Mouse (Mus musculus): ENCODE measurements around the gene S1pr5. TPM values are rescaled to one million over a fixed set of nuclear protein-coding genes. Genes with fewer than 3 reads are reported as not detected.
A peak's percentile ranks its signal among the peaks of the same experiment; 100 is the strongest.

The S1pr5 gene
- total and polyA plus RNA-seq, 3 experiments = not detected

- Histone ChIP-seq H3K4me1 (ENCODE audit: control insufficient read depth in 1 of 2, insufficient read depth in 2 of 2) (peaks cover 2 to 22% of the 10 kb centered on the region in 2 experiments; a peak in 2 of 4 replicates), H3K27ac (ENCODE audit: insufficient read depth, low read depth) (no peak overlapping the region), H3K9ac (ENCODE audit: insufficient read depth, low read depth) (peak overlapping the region; percentile 22; the same call in 1 of the 2 replicates)
Measured at GRCm38 (mm10) chr9:21225415-21225758, 22.9 kb downstream of the S1pr5 start.

GRCm38 (mm10) chr9:21224576-21225414 is 23.4 kb downstream of the S1pr5 start:
- H3K27me3 ChIP-seq (replicated peaks) = no peaks in the 10 kb centered on the region
- peaks cover 10% of the 10 kb centered on the region for H3K9me3 ChIP-seq (replicated peaks; ENCODE audit: low read length)
- H3K9ac ChIP-seq (ENCODE audit: insufficient read depth, low read depth) = peak overlapping the region; percentile 22; the same call in 1 of the 2 replicates
- H3K4me3 ChIP-seq (replicated peaks in 1 of 3; ENCODE audit: low read depth in 2 of 3, low read length in 2 of 3, poor library complexity in 1 of 3) = peak overlapping the region; percentile 37 to 56 (median 41)
- peak overlapping the region; percentile 93 for H3K4me2 ChIP-seq (ENCODE audit: insufficient read depth, low read depth, poor library complexity, severe bottlenecking)
- DNase-seq (ENCODE audit: extremely low read depth) = peak; percentile 55
- dilution Hi-C loops (cut with MboI; ENCODE audit: extremely low pct_ligation_motif_present, extremely low pct_unique_long_range_greater_than_20kb, low sequenced_read_pairs) = no loop called here
- TF ChIP-seq ZNF384 (IDR thresholded peaks at IDR 0.05; ENCODE audit: low read depth, low read length) (peak; percentile 76), MAX (IDR thresholded peaks at IDR 0.05; ENCODE audit: low read length) (peak; percentile 71), CHD2 (IDR thresholded peaks at IDR 0.05; ENCODE audit: low read length) (no peak), ZC3H11A (IDR thresholded peaks at IDR 0.05; ENCODE audit: low read depth, low read length) (no peak), USF2 (conservative IDR thresholded peaks at IDR 0.05; ENCODE audit: low read depth, low read length) (no peak), ELF1 (IDR thresholded peaks at IDR 0.05; ENCODE audit: low read depth, low read length) (no peak), POLR2AphosphoS2 (IDR thresholded peaks at IDR 0.05; ENCODE audit: low read depth, low read length) (no peak), EP300 (IDR thresholded peaks at IDR 0.05; ENCODE audit: low read length) (no peak), MXI1 (IDR thresholded peaks at IDR 0.05; ENCODE audit: low read depth, low read length) (peak; percentile 87; the same call in 1 of the 2 replicates), SIN3A (IDR thresholded peaks at IDR 0.05; ENCODE audit: low read length) (peak; percentile 58; the same call in 1 of the 2 replicates), TBP (conservative IDR thresholded peaks at IDR 0.05; ENCODE audit: low read depth, low read length) (no peak), ETS1 (conservative IDR thresholded peaks at IDR 0.05; ENCODE audit: low read depth, low read length) (peak; percentile 19; the same call in 1 of the 2 replicates), CTCF (conservative IDR thresholded peaks at IDR 0.05 in 1 of 2, IDR thresholded peaks at IDR 0.05 in 1 of 2; ENCODE audit: low read depth in 2 of 2, low read length in 2 of 2) (peak in 1 of 2 experiments; percentile 42; a peak in 2 of 4 replicates)
- in situ Hi-C loops (cut with MboI; ENCODE audit: low pct_ligation_motif_present, low pct_unique_long_range_greater_than_20kb, low sequenced_read_pairs) = loop anchor here (5.0 to 10.0 kb wide), 3 partner anchors 53 to 190 kb away; partner anchors contain the start of gene Qtrt1
- H3K36me3 ChIP-seq (replicated peaks in 1 of 2; ENCODE audit: control insufficient read depth in 1 of 2, insufficient read depth in 1 of 2, low read length in 1 of 2) = peaks cover 6 to 17% of the 10 kb centered on the region in 2 experiments
- no peaks in the 10 kb centered on the region for H3K79me2 ChIP-seq (replicated peaks; ENCODE audit: control insufficient read depth, extremely low read depth, insufficient read depth, poor library complexity, severe bottlenecking)
- no peak overlapping the region for H3K27ac ChIP-seq (ENCODE audit: insufficient read depth, low read depth)
- peaks cover 2 to 22% of the 10 kb centered on the region in 2 experiments; a peak in 2 of 4 replicates for H3K4me1 ChIP-seq (ENCODE audit: control insufficient read depth in 1 of 2, insufficient read depth in 2 of 2)

More at GRCm38 (mm10) chr9:21225415-21225758, 22.9 kb downstream of the S1pr5 start:
- peak; percentile 20; the same call in 1 of the 2 replicates for TF ChIP-seq BHLHE40 (IDR thresholded peaks at IDR 0.05; ENCODE audit: low read depth, low read length)
- TF ChIP-seq ZNF384 (IDR thresholded peaks at IDR 0.05; ENCODE audit: low read depth, low read length) = no peak
- 0 out of 2 replicates have a peak, but pooled peaks have one; percentile 8 for TF ChIP-seq IRF4 (IDR thresholded peaks at IDR 0.05; ENCODE audit: low read depth, low read length)
- peaks cover 12 to 23% of the 10 kb centered on the region in 2 experiments for H3K36me3 ChIP-seq (replicated peaks in 1 of 2; ENCODE audit: control insufficient read depth in 1 of 2, insufficient read depth in 1 of 2, low read length in 1 of 2)
- dilution Hi-C loops (cut with MboI; ENCODE audit: extremely low pct_ligation_motif_present, extremely low pct_unique_long_range_greater_than_20kb, low sequenced_read_pairs) (no loop called here), in situ Hi-C loops (cut with MboI; ENCODE audit: low pct_ligation_motif_present, low pct_unique_long_range_greater_than_20kb, low sequenced_read_pairs) (loop anchor here (5.0 to 10.0 kb wide), 2 partner anchors 52 to 189 kb away; partner anchors contain the start of gene Qtrt1)
- H3K79me2 ChIP-seq (replicated peaks; ENCODE audit: control insufficient read depth, extremely low read depth, insufficient read depth, poor library complexity, severe bottlenecking) = no peaks in the 10 kb centered on the region
- H3K9me3 ChIP-seq (replicated peaks; ENCODE audit: low read length) = peaks cover 10% of the 10 kb centered on the region
- no peak for DNase-seq (ENCODE audit: extremely low read depth)
- H3K27me3 ChIP-seq (replicated peaks) = no peaks in the 10 kb centered on the region
- H3K4me2 ChIP-seq (ENCODE audit: insufficient read depth, low read depth, poor library complexity, severe bottlenecking) = peak overlapping the region; percentile 93; the same call in 1 of the 2 replicates
- peak overlapping the region; percentile 37 to 56 (median 41) for H3K4me3 ChIP-seq (replicated peaks in 1 of 3; ENCODE audit: low read depth in 2 of 3, low read length in 2 of 3, poor library complexity in 1 of 3)

All from CH12.LX (cell line).